Mouse (Mus musculus): ENCODE data around the gene Etv6. TPM values are rescaled to one million over a fixed set of nuclear protein-coding genes. Genes with fewer than 3 reads are reported as not detected.

Gene Etv6
- polyA plus RNA-seq, 1 experiment from 2014 or later, result 5.2 TPM

GRCm38 (mm10) chr6:134079112-134079511 is 43.6 kb downstream of the Etv6 start:
- Histone ChIP-seq H3K27ac (ENCODE audit: low read length) (no peak overlapping the region), H3K27me3 (replicated peaks; ENCODE audit: control insufficient read depth, insufficient read depth, low read length) (no peaks in the 10 kb centered on the region), H3K4me1 (replicated peaks; ENCODE audit: control insufficient read depth, insufficient read depth, low read length) (no peaks in the 10 kb centered on the region), H3K36me3 (ENCODE audit: control insufficient read depth, insufficient read depth) (no peaks in the 10 kb centered on the region), H3K9me3 (ENCODE audit: control insufficient read depth, low read length) (no peaks in the 10 kb centered on the region), H3K9ac (replicated peaks; ENCODE audit: low read depth, low read length) (no peak overlapping the region), H3K4me2 (ENCODE audit: low read length) (no peak overlapping the region), H3K4me3 (replicated peaks; ENCODE audit: low read length) (no peak overlapping the region)
- no peak for ATAC-seq
- 88% methylated on average over 9 of the region's 9 CpGs for WGBS

- no peak for ATAC-seq
- H3K27me3 ChIP-seq (replicated peaks; ENCODE audit: control insufficient read depth, insufficient read depth, low read length), result no peaks in the 10 kb centered on the region
- 90% methylated on average over 2 of the region's 2 CpGs for WGBS
- H3K4me1 ChIP-seq (replicated peaks; ENCODE audit: control insufficient read depth, insufficient read depth, low read length), result no peaks in the 10 kb centered on the region
- no peak overlapping the region for H3K27ac ChIP-seq (ENCODE audit: low read length)
- no peaks in the 10 kb centered on the region for H3K36me3 ChIP-seq (ENCODE audit: control insufficient read depth, insufficient read depth)
- no peaks in the 10 kb centered on the region for H3K9me3 ChIP-seq (ENCODE audit: control insufficient read depth, low read length)
- no peak overlapping the region for H3K9ac ChIP-seq (replicated peaks; ENCODE audit: low read depth, low read length)
- H3K4me2 ChIP-seq (ENCODE audit: low read length), result no peak overlapping the region
- no peak overlapping the region for H3K4me3 ChIP-seq (replicated peaks; ENCODE audit: low read length)
Observed at GRCm38 (mm10) chr6:134079563-134079962, 44.1 kb downstream of the Etv6 start.

- Histone ChIP-seq H3K4me1 (replicated peaks; ENCODE audit: control insufficient read depth, insufficient read depth, low read length) (no peaks in the 10 kb centered on the region), H3K36me3 (ENCODE audit: control insufficient read depth, insufficient read depth) (no peaks in the 10 kb centered on the region), H3K9me3 (ENCODE audit: control insufficient read depth, low read length) (no peaks in the 10 kb centered on the region), H3K4me3 (replicated peaks; ENCODE audit: low read length) (no peak overlapping the region), H3K4me2 (ENCODE audit: low read length) (no peak overlapping the region), H3K9ac (replicated peaks; ENCODE audit: low read depth, low read length) (no peak overlapping the region), H3K27me3 (replicated peaks; ENCODE audit: control insufficient read depth, insufficient read depth, low read length) (no peaks in the 10 kb centered on the region), H3K27ac (ENCODE audit: low read length) (no peak overlapping the region)
- WGBS, result 98% methylated on average over 5 of the region's 5 CpGs
- ATAC-seq, result no peak
Observed at GRCm38 (mm10) chr6:134080946-134081345, 45.4 kb downstream of the Etv6 start.

GRCm38 (mm10) chr6:134082229-134082920 is 46.9 kb downstream of the Etv6 start:
- Histone ChIP-seq H3K36me3 (ENCODE audit: control insufficient read depth, insufficient read depth) (no peaks in the 10 kb centered on the region), H3K9ac (replicated peaks; ENCODE audit: low read depth, low read length) (no peak overlapping the region), H3K27me3 (replicated peaks; ENCODE audit: control insufficient read depth, insufficient read depth, low read length) (no peaks in the 10 kb centered on the region), H3K4me1 (replicated peaks; ENCODE audit: control insufficient read depth, insufficient read depth, low read length) (no peaks in the 10 kb centered on the region), H3K4me2 (ENCODE audit: low read length) (no peak overlapping the region), H3K4me3 (replicated peaks; ENCODE audit: low read length) (no peak overlapping the region), H3K27ac (ENCODE audit: low read length) (no peak overlapping the region), H3K9me3 (ENCODE audit: control insufficient read depth, low read length) (no peaks in the 10 kb centered on the region)
- 91% methylated on average over 15 of the region's 15 CpGs for WGBS
- ATAC-seq, result no peak

- Histone ChIP-seq H3K9me3 (ENCODE audit: control insufficient read depth, low read length) (no peaks in the 10 kb centered on the region), H3K27me3 (replicated peaks; ENCODE audit: control insufficient read depth, insufficient read depth, low read length) (no peaks in the 10 kb centered on the region), H3K27ac (ENCODE audit: low read length) (no peak overlapping the region), H3K4me1 (replicated peaks; ENCODE audit: control insufficient read depth, insufficient read depth, low read length) (no peaks in the 10 kb centered on the region), H3K36me3 (ENCODE audit: control insufficient read depth, insufficient read depth) (no peaks in the 10 kb centered on the region), H3K4me2 (ENCODE audit: low read length) (no peak overlapping the region), H3K9ac (replicated peaks; ENCODE audit: low read depth, low read length) (no peak overlapping the region), H3K4me3 (replicated peaks; ENCODE audit: low read length) (no peak overlapping the region)
- WGBS, result 91% methylated on average over 4 of the region's 4 CpGs
- no peak for ATAC-seq
Observed at GRCm38 (mm10) chr6:134083428-134083827, 47.9 kb downstream of the Etv6 start.

GRCm38 (mm10) chr6:134086351-134086750 is 50.9 kb downstream of the Etv6 start:
- Histone ChIP-seq H3K4me3 (replicated peaks; ENCODE audit: low read length) (no peak overlapping the region), H3K4me2 (ENCODE audit: low read length) (no peak overlapping the region), H3K9ac (replicated peaks; ENCODE audit: low read depth, low read length) (no peak overlapping the region)

GRCm38 (mm10) chr6:134087709-134088108 is 52.2 kb downstream of the Etv6 start:
- 95% methylated on average over 4 of the region's 4 CpGs for WGBS
- Histone ChIP-seq H3K9me3 (ENCODE audit: control insufficient read depth, low read length) (no peaks in the 10 kb centered on the region), H3K9ac (replicated peaks; ENCODE audit: low read depth, low read length) (no peak overlapping the region), H3K4me1 (replicated peaks; ENCODE audit: control insufficient read depth, insufficient read depth, low read length) (no peaks in the 10 kb centered on the region), H3K36me3 (ENCODE audit: control insufficient read depth, insufficient read depth) (no peaks in the 10 kb centered on the region), H3K4me2 (ENCODE audit: low read length) (no peak overlapping the region), H3K27me3 (replicated peaks; ENCODE audit: control insufficient read depth, insufficient read depth, low read length) (no peaks in the 10 kb centered on the region), H3K27ac (ENCODE audit: low read length) (no peak overlapping the region), H3K4me3 (replicated peaks; ENCODE audit: low read length) (no peak overlapping the region)
- ATAC-seq, result no peak

More at GRCm38 (mm10) chr6:134086351-134086750, 50.9 kb downstream of the Etv6 start:
- H3K4me1 ChIP-seq (replicated peaks; ENCODE audit: control insufficient read depth, insufficient read depth, low read length), result no peaks in the 10 kb centered on the region
- H3K9me3 ChIP-seq (ENCODE audit: control insufficient read depth, low read length), result no peaks in the 10 kb centered on the region
- H3K27ac ChIP-seq (ENCODE audit: low read length), result no peak overlapping the region
- WGBS, result 93% methylated on average over 7 of the region's 7 CpGs
- H3K27me3 ChIP-seq (replicated peaks; ENCODE audit: control insufficient read depth, insufficient read depth, low read length), result no peaks in the 10 kb centered on the region
- ATAC-seq, result no peak
- no peaks in the 10 kb centered on the region for H3K36me3 ChIP-seq (ENCODE audit: control insufficient read depth, insufficient read depth)

GRCm38 (mm10) chr6:134089671-134090377 is 54.3 kb downstream of the Etv6 start:
- Histone ChIP-seq H3K4me1 (replicated peaks; ENCODE audit: control insufficient read depth, insufficient read depth, low read length) (no peaks in the 10 kb centered on the region), H3K27me3 (replicated peaks; ENCODE audit: control insufficient read depth, insufficient read depth, low read length) (no peaks in the 10 kb centered on the region), H3K9me3 (ENCODE audit: control insufficient read depth, low read length) (no peaks in the 10 kb centered on the region), H3K9ac (replicated peaks; ENCODE audit: low read depth, low read length) (no peak overlapping the region), H3K4me3 (replicated peaks; ENCODE audit: low read length) (no peak overlapping the region), H3K4me2 (ENCODE audit: low read length) (no peak overlapping the region), H3K36me3 (ENCODE audit: control insufficient read depth, insufficient read depth) (no peaks in the 10 kb centered on the region), H3K27ac (ENCODE audit: low read length) (no peak overlapping the region)
- 88% methylated on average over 7 of the region's 7 CpGs for WGBS
- ATAC-seq, result no peak

GRCm38 (mm10) chr6:134090378-134090692 is 54.8 kb downstream of the Etv6 start:
- no peaks in the 10 kb centered on the region for H3K27me3 ChIP-seq (replicated peaks; ENCODE audit: control insufficient read depth, insufficient read depth, low read length)
- no peak overlapping the region for H3K4me3 ChIP-seq (replicated peaks; ENCODE audit: low read length)
- no peak for ATAC-seq
- H3K27ac ChIP-seq (ENCODE audit: low read length), result no peak overlapping the region
- WGBS, result 85% methylated on average over 4 of the region's 4 CpGs
- H3K9ac ChIP-seq (replicated peaks; ENCODE audit: low read depth, low read length), result no peak overlapping the region
- no peaks in the 10 kb centered on the region for H3K4me1 ChIP-seq (replicated peaks; ENCODE audit: control insufficient read depth, insufficient read depth, low read length)
- H3K4me2 ChIP-seq (ENCODE audit: low read length), result no peak overlapping the region
- H3K9me3 ChIP-seq (ENCODE audit: control insufficient read depth, low read length), result no peaks in the 10 kb centered on the region
- H3K36me3 ChIP-seq (ENCODE audit: control insufficient read depth, insufficient read depth), result no peaks in the 10 kb centered on the region
